Mouse (Mus musculus) activated CD4-positive, CD25-positive, alpha-beta regulatory T cell, adult 4 months (primary cell): Measurements from ENCODE around the gene Arl16. TPM values are rescaled to one million over a fixed set of nuclear protein-coding genes. Genes with fewer than 3 reads are reported as not detected.

Experiments used
- ATAC-seq: one replicate; pipeline ENCODE4 v1.8.0; 2017
- polyA plus RNA-seq, 2 experiments: library from polyadenylated mRNA; unstranded; fragments of 100-300 nt; shearing (Covaris generic); gene quantifications; one replicate each; pipeline ENCODE4 v1.2.1; 2017

The Arl16 gene
- polyA plus RNA-seq, 2 experiments from 2014 or later, result 24.4 to 30.8 TPM

- no peak for ATAC-seq
Observed at GRCm38 (mm10) chr11:120445475-120445874, 21.9 kb downstream of the Arl16 start.

GRCm38 (mm10) chr11:120444106-120444505 lies 23.3 kb downstream of the Arl16 start:
- ATAC-seq, result no peak

GRCm38 (mm10) chr11:120442765-120443280 lies 24.6 kb downstream of the Arl16 start:
- no peak for ATAC-seq

DNA sequence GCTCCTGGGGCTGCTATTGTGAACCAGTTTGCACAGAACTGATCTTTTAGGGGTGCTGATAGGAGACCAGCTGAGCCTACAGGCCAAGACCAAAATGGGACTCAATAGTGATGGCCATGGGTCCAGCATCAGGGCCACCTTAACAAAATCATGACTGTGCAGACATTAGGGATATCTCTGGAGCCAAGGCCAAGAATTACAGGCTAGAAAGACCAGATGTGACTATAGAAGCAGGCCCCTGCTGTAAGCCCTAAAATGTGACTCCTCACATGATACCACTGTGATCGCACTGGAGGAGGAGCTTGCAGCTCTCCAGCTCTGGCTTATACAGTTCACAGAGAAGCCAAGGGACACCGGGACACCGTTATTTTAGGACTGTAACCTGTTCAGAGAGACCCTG lies 25.1 kb downstream of the Arl16 start, which contains the start of gene Tspan10:
TSS of gene Tspan10 (plus strand) at position 301 of the 400 bp plus-strand sequence.
- ATAC-seq, result no peak

DNA sequence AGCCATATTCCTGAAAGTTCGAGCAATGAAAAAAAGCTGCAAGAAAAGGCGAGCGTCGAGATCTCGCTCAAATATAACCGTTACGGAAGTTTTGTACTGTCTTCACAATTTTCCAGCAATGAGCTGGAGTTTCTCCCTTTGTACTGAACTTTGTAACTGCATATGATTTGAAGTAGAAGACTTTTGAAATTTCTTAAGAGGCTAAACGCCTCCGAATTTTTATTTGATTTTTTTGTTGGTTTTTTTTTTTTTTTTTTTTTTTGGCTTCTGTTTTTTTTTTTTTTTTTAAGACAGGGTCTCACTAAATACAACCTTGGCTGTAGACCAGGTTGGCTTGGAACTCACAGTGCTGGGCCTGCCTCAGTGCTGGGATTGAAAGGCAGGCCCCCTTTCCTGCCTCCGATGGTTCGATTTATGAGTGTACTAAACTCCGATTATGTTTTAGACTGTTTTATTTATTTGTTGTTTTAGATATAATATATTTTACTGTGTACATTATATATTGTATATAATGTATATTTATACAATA lies 29.5 kb downstream of the Arl16 start:
- ATAC-seq, result no peak

DNA sequence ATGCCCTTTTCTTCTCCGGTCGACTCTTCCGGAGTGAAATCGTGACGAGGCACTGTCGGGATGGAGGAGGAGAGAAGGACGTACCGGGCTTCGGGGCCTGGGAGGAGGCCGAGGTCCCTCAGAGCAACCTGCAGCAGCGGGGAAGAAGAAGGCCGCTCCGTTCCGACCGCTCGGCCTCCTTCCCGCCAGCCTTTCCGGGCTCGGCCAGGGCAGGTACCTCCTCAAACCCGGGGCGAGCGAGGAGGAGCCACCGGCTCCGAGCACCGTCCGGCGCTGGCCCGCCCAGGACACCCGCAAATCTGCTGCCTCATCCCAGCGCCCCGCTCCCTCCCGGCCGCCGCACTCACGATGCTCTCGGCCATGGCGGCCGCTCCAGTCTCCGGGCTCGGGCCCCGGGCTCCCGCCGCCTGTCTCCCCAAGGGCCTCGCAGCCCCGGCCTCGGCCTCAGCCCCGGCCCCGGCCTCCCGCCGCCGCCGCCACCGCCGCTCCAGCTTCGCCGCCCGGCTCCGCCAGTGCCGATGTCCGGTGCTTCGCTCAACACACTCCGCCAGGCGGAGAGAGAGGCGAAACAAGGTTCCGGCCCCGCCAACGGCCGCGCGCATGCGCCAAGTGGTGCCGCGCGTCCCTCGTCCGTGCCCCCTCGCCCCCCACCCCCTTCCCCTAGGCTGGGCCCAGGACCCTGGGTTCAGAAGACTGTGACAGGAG lies 30.1 kb downstream of the Arl16 start, which contains the start of gene Nploc4:
TSS of gene Nploc4 (minus strand) at position 557 of the 705 bp plus-strand sequence.
- ATAC-seq, result peak; percentile 36

GRCm38 (mm10) chr11:120426727-120427126 lies 40.7 kb downstream of the Arl16 start:
- no peak for ATAC-seq

GRCm38 (mm10) chr11:120423569-120424295 lies 43.7 kb downstream of the Arl16 start:
- ATAC-seq, result no peak

GRCm38 (mm10) chr11:120422651-120423568 lies 44.5 kb downstream of the Arl16 start:
- no peak for ATAC-seq

DNA sequence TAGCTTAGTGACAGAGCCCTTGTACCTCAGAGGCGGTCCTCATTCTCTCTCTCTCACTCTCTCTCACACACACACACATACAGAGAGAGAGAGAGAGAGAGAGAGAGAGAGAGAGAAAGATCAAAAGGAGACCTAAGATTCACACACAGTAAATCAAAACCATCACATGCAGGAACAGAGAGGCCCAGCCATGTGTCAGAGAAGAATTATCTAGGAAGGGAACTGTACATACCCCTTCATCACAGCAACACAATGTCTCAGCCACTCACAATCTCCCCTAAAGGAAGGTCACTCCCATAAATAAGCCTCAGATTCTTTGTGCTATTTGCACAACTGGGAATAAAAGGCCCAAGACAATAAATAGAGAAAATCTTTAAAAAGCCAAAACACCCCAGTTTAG lies 48.8 kb downstream of the Arl16 start:
- no peak for ATAC-seq

- ATAC-seq, result no peak
Observed at GRCm38 (mm10) chr11:120417852-120418251, 49.6 kb downstream of the Arl16 start.

Other genes starting within 250 kb of the Arl16 start
- gene Bahcc1, start 234.7 kb downstream of the Arl16 start, polyA plus RNA-seq, result not detected
- gene Actg1, start 119.1 kb downstream of the Arl16 start, polyA plus RNA-seq, result 1,000 to 10,000 TPM; 2,904 to 3,852 TPM
- gene Fscn2, start 106.1 kb downstream of the Arl16 start, polyA plus RNA-seq, result 1 to 10 TPM in 1 of 2 experiments, under 1 TPM in 1; 0.47 to 1.1 TPM
- gene Faap100, start 88.8 kb downstream of the Arl16 start, polyA plus RNA-seq, result 10 to 100 TPM; 12.2 to 18.7 TPM
- 1 to 10 TPM; 9.1 to 9.7 TPM for gene Nploc4, start 29.9 kb downstream of the Arl16 start, polyA plus RNA-seq
- gene Tspan10, start 25.0 kb downstream of the Arl16 start, polyA plus RNA-seq, result not detected
- under 1 TPM in 1 of 2 experiments, not detected in 1; 0.38 TPM for gene Pde6g, start 14.1 kb downstream of the Arl16 start, polyA plus RNA-seq
- gene Oxld1, start 9.5 kb downstream of the Arl16 start, polyA plus RNA-seq, result 1 to 10 TPM; 7.5 to 8.5 TPM
- gene Ccdc137, start 9.5 kb downstream of the Arl16 start, polyA plus RNA-seq, result 10 to 100 TPM; 15.6 to 22.7 TPM
- 10 to 100 TPM; 73.5 to 74.7 TPM for gene Mrpl12, start 17.0 kb upstream of the Arl16 start, polyA plus RNA-seq
- gene Slc25a10, start 24.2 kb upstream of the Arl16 start, polyA plus RNA-seq, result 10 to 100 TPM in 1 of 2 experiments, 1 to 10 TPM in 1; 9.7 to 12.3 TPM
- gene Gcgr, start 63.1 kb upstream of the Arl16 start, polyA plus RNA-seq, result not detected
- 100 to 1,000 TPM; 121 to 128 TPM for gene Mcrip1, start 82.1 kb upstream of the Arl16 start, polyA plus RNA-seq
- not detected for gene Ppp1r27, start 83.5 kb upstream of the Arl16 start, polyA plus RNA-seq
- gene P4hb, start 105.6 kb upstream of the Arl16 start, polyA plus RNA-seq, result 100 to 1,000 TPM; 140 to 160 TPM
- gene Arhgdia, start 114.0 kb upstream of the Arl16 start, polyA plus RNA-seq, result 100 to 1,000 TPM; 601 to 860 TPM
- 10 to 100 TPM; 18.9 to 51.6 TPM for gene Alyref, start 130.8 kb upstream of the Arl16 start, polyA plus RNA-seq
- gene Anapc11, start 130.8 kb upstream of the Arl16 start, polyA plus RNA-seq, result 100 to 1,000 TPM; 112 to 117 TPM
- not detected for gene Npb, start 140.9 kb upstream of the Arl16 start, polyA plus RNA-seq
- 100 to 1,000 TPM in 1 of 2 experiments, 10 to 100 TPM in 1; 84.5 to 112 TPM for gene Pcyt2, start 150.3 kb upstream of the Arl16 start, polyA plus RNA-seq
- 10 to 100 TPM; 50.8 to 61.8 TPM for gene Sirt7, start 157.6 kb upstream of the Arl16 start, polyA plus RNA-seq
- 10 to 100 TPM; 10.7 to 14.3 TPM for gene Mafg, start 166.0 kb upstream of the Arl16 start, polyA plus RNA-seq
- under 1 TPM in 1 of 2 experiments, not detected in 1; 0.48 TPM for gene Pycr1, start 176.2 kb upstream of the Arl16 start, polyA plus RNA-seq
- not detected for gene Myadml2, start 180.6 kb upstream of the Arl16 start, polyA plus RNA-seq
- not detected for gene Notum, start 193.6 kb upstream of the Arl16 start, polyA plus RNA-seq
- 100 to 1,000 TPM in 1 of 2 experiments, 10 to 100 TPM in 1; 78.1 to 110 TPM for gene Aspscr1, start 205.4 kb upstream of the Arl16 start, polyA plus RNA-seq
- 100 to 1,000 TPM; 163 to 165 TPM for gene Cenpx, start 246.1 kb upstream of the Arl16 start, polyA plus RNA-seq
- gene Lrrc45, start 246.3 kb upstream of the Arl16 start, polyA plus RNA-seq, result 10 to 100 TPM; 19.7 to 24.1 TPM